Mouse (Mus musculus): Measurements from ENCODE around the gene Rbak. TPM values are rescaled to one million over a fixed set of nuclear protein-coding genes. Genes with fewer than 3 reads are reported as not detected.

The Rbak gene
- total and polyA plus RNA-seq, 2 experiments from 2014 or later: 9.7 to 22.6 TPM

- H3K9me3 ChIP-seq (ENCODE audit: low read length): 0 out of 2 replicates have a peak, but pooled peaks cover 3% of the 10 kb centered on the region
- H3K9ac ChIP-seq: no peak overlapping the region
- H3K27ac ChIP-seq (ENCODE audit: low read depth, low read length): no peak overlapping the region
- H3K4me3 ChIP-seq (ENCODE audit: low read depth, low read length): no peak overlapping the region
- no peak for DNase-seq
- no peaks in the 10 kb centered on the region for H3K27me3 ChIP-seq (ENCODE audit: insufficient read depth, low read length)
- no peak for TF ChIP-seq CTCF (IDR thresholded peaks at IDR 0.05; ENCODE audit: low read depth)
- ATAC-seq: no peak
- no peaks in the 10 kb centered on the region for H3K36me3 ChIP-seq (ENCODE audit: insufficient read depth)
- H3K4me2 ChIP-seq (ENCODE audit: low read depth): no peak overlapping the region
- H3K4me1 ChIP-seq (ENCODE audit: insufficient read depth): peaks cover 8% of the 10 kb centered on the region; the same call in 1 of the 2 replicates
- WGBS: 78% methylated on average over 4 of the region's 4 CpGs
Measured at GRCm38 (mm10) chr5:143126908-143127307, 53.7 kb downstream of the Rbak start.

- H3K4me2 ChIP-seq (ENCODE audit: low read depth): no peak overlapping the region
- no peaks in the 10 kb centered on the region for H3K27me3 ChIP-seq (ENCODE audit: insufficient read depth, low read length)
- TF ChIP-seq CTCF (IDR thresholded peaks at IDR 0.05; ENCODE audit: low read depth): no peak
- 84% methylated on average over 9 of the region's 9 CpGs for WGBS
- 0 out of 2 replicates have a peak, but pooled peaks cover 3% of the 10 kb centered on the region for H3K9me3 ChIP-seq (ENCODE audit: low read length)
- DNase-seq: no peak
- no peak for ATAC-seq
- H3K4me1 ChIP-seq (ENCODE audit: insufficient read depth): peaks cover 8% of the 10 kb centered on the region; the same call in 1 of the 2 replicates
- H3K36me3 ChIP-seq (ENCODE audit: insufficient read depth): no peaks in the 10 kb centered on the region
- no peak overlapping the region for H3K4me3 ChIP-seq (ENCODE audit: low read depth, low read length)
- H3K27ac ChIP-seq (ENCODE audit: low read depth, low read length): peak overlapping the region; percentile 66; the same call in 1 of the 2 replicates
- no peak overlapping the region for H3K9ac ChIP-seq
Measured at GRCm38 (mm10) chr5:143126089-143126488, 54.5 kb downstream of the Rbak start.

GRCm38 (mm10) chr5:143125601-143126000 lies 55.0 kb downstream of the Rbak start:
- no peak overlapping the region for H3K4me3 ChIP-seq (ENCODE audit: low read depth, low read length)
- TF ChIP-seq CTCF (IDR thresholded peaks at IDR 0.05; ENCODE audit: low read depth): no peak
- 0 out of 2 replicates have a peak, but pooled peaks cover 3% of the 10 kb centered on the region for H3K9me3 ChIP-seq (ENCODE audit: low read length)
- no peak overlapping the region for H3K4me2 ChIP-seq (ENCODE audit: low read depth)
- H3K36me3 ChIP-seq (ENCODE audit: insufficient read depth): no peaks in the 10 kb centered on the region
- DNase-seq (peak; percentile 76), ATAC-seq (peak; percentile 94)
- H3K4me1 ChIP-seq (ENCODE audit: insufficient read depth): peaks cover 8% of the 10 kb centered on the region; the same call in 1 of the 2 replicates
- no peaks in the 10 kb centered on the region for H3K27me3 ChIP-seq (ENCODE audit: insufficient read depth, low read length)
- WGBS: 19% methylated on average over 7 of the region's 7 CpGs
- H3K9ac ChIP-seq: no peak overlapping the region
- H3K27ac ChIP-seq (ENCODE audit: low read depth, low read length): peak overlapping the region; percentile 66

GRCm38 (mm10) chr5:143124805-143125378 lies 55.7 kb downstream of the Rbak start:
- DNase-seq: no peak
- H3K9me3 ChIP-seq (ENCODE audit: low read length): 0 out of 2 replicates have a peak, but pooled peaks cover 3% of the 10 kb centered on the region
- peaks cover 8% of the 10 kb centered on the region; the same call in 1 of the 2 replicates for H3K4me1 ChIP-seq (ENCODE audit: insufficient read depth)
- ATAC-seq: no peak
- H3K4me2 ChIP-seq (ENCODE audit: low read depth): no peak overlapping the region
- no peak overlapping the region for H3K4me3 ChIP-seq (ENCODE audit: low read depth, low read length)
- 77% methylated on average over 4 of the region's 4 CpGs for WGBS
- no peak for TF ChIP-seq CTCF (IDR thresholded peaks at IDR 0.05; ENCODE audit: low read depth)
- no peaks in the 10 kb centered on the region for H3K36me3 ChIP-seq (ENCODE audit: insufficient read depth)
- no peaks in the 10 kb centered on the region for H3K27me3 ChIP-seq (ENCODE audit: insufficient read depth, low read length)
- no peak overlapping the region for H3K9ac ChIP-seq
- H3K27ac ChIP-seq (ENCODE audit: low read depth, low read length): peak overlapping the region; percentile 66; the same call in 1 of the 2 replicates

GRCm38 (mm10) chr5:143122673-143123072 lies 57.9 kb downstream of the Rbak start:
- no peak for TF ChIP-seq CTCF (IDR thresholded peaks at IDR 0.05; ENCODE audit: low read depth)
- Histone ChIP-seq H3K9me3 (ENCODE audit: low read length) (no peaks in the 10 kb centered on the region), H3K27me3 (ENCODE audit: insufficient read depth, low read length) (no peaks in the 10 kb centered on the region), H3K9ac (no peak overlapping the region), H3K4me3 (ENCODE audit: low read depth, low read length) (no peak overlapping the region), H3K4me2 (ENCODE audit: low read depth) (no peak overlapping the region), H3K4me1 (ENCODE audit: insufficient read depth) (peaks cover 8% of the 10 kb centered on the region; the same call in 1 of the 2 replicates), H3K36me3 (ENCODE audit: insufficient read depth) (no peaks in the 10 kb centered on the region), H3K27ac (ENCODE audit: low read depth, low read length) (no peak overlapping the region)
- WGBS: 20% methylated on average over 1 of the region's 1 CpGs
- DNase-seq (no peak), ATAC-seq (no peak)

Small RNAs within 50 kb of the gene (microRNA-seq; reads per million reads assigned to microRNA genes)
- gene Gm44405: 0 reads per million in 2 experiments

Other genes starting within 250 kb of the Rbak start
- gene Fscn1, start 220.4 kb downstream of the Rbak start, total RNA-seq (2014; rRNA removed): 394 and 457 TPM in 2 replicates
- 522 and 558 TPM in 2 replicates for gene Fscn1, start 220.4 kb downstream of the Rbak start, polyA plus RNA-seq (2015; fragmentation: Nextera tagmentation; extraction: Ambion mirVana)
- 35.2 and 41.0 TPM in 2 replicates for gene Rnf216, start 67.8 kb downstream of the Rbak start, total RNA-seq (2014; rRNA removed)
- 25.9 and 29.3 TPM in 2 replicates for gene Rnf216, start 67.8 kb downstream of the Rbak start, polyA plus RNA-seq (2015; fragmentation: Nextera tagmentation; extraction: Ambion mirVana)
- gene Olfr718-ps1, start 33.2 kb downstream of the Rbak start, total RNA-seq (2014; rRNA removed): not detected in 2 replicates
- gene Olfr718-ps1, start 33.2 kb downstream of the Rbak start, polyA plus RNA-seq (2015; fragmentation: Nextera tagmentation; extraction: Ambion mirVana): not detected in 2 replicates
- gene Spdye4b, start 242 bp upstream of the Rbak start, total RNA-seq (2014; rRNA removed): 0.62 TPM in 1 of 2 replicates, not detected in the other
- not detected in 2 replicates for gene Spdye4b, start 242 bp upstream of the Rbak start, polyA plus RNA-seq (2015; fragmentation: Nextera tagmentation; extraction: Ambion mirVana)
- not detected in 2 replicates for gene Spdye4a, start 46.1 kb upstream of the Rbak start, total RNA-seq (2014; rRNA removed)
- not detected in 2 replicates for gene Spdye4a, start 46.1 kb upstream of the Rbak start, polyA plus RNA-seq (2015; fragmentation: Nextera tagmentation; extraction: Ambion mirVana)
- gene Zfp12, start 54.4 kb upstream of the Rbak start, total RNA-seq (2014; rRNA removed): 35.2 and 37.1 TPM in 2 replicates
- 11.9 and 14.0 TPM in 2 replicates for gene Zfp12, start 54.4 kb upstream of the Rbak start, polyA plus RNA-seq (2015; fragmentation: Nextera tagmentation; extraction: Ambion mirVana)
- gene Zfp316, start 89.2 kb upstream of the Rbak start, total RNA-seq (2014; rRNA removed): 21.5 and 29.8 TPM in 2 replicates
- 5.5 and 7.5 TPM in 2 replicates for gene Zfp316, start 89.2 kb upstream of the Rbak start, polyA plus RNA-seq (2015; fragmentation: Nextera tagmentation; extraction: Ambion mirVana)
- gene Zfp853, start 112.8 kb upstream of the Rbak start, total RNA-seq (2014; rRNA removed): 9.8 and 16.5 TPM in 2 replicates
- gene Zfp853, start 112.8 kb upstream of the Rbak start, polyA plus RNA-seq (2015; fragmentation: Nextera tagmentation; extraction: Ambion mirVana): 0.18 and 0.23 TPM in 2 replicates
- gene E130309D02Rik, start 134.6 kb upstream of the Rbak start, total RNA-seq (2014; rRNA removed): 40.9 and 44.7 TPM in 2 replicates
- gene E130309D02Rik, start 134.6 kb upstream of the Rbak start, polyA plus RNA-seq (2015; fragmentation: Nextera tagmentation; extraction: Ambion mirVana): 27.7 and 29.2 TPM in 2 replicates
- 45.1 and 62.6 TPM in 2 replicates for gene Zdhhc4, start 148.5 kb upstream of the Rbak start, total RNA-seq (2014; rRNA removed)
- gene Zdhhc4, start 148.5 kb upstream of the Rbak start, polyA plus RNA-seq (2015; fragmentation: Nextera tagmentation; extraction: Ambion mirVana): 94.0 and 97.3 TPM in 2 replicates
- 1.8 TPM in 2 replicates for gene Grid2ip, start 176.6 kb upstream of the Rbak start, total RNA-seq (2014; rRNA removed)
- gene Grid2ip, start 176.6 kb upstream of the Rbak start, polyA plus RNA-seq (2015; fragmentation: Nextera tagmentation; extraction: Ambion mirVana): 0.52 and 0.88 TPM in 2 replicates
- gene Kdelr2, start 223.1 kb upstream of the Rbak start, total RNA-seq (2014; rRNA removed): 80.5 and 80.9 TPM in 2 replicates
- 121 and 125 TPM in 2 replicates for gene Kdelr2, start 223.1 kb upstream of the Rbak start, polyA plus RNA-seq (2015; fragmentation: Nextera tagmentation; extraction: Ambion mirVana)